Mouse (Mus musculus): ENCODE measurements at regions not wholly inside any gene's neighbourhood (a gene's known extent, or its start where the extent isn't known, plus 50 kb on each side); places are given as distances from the start of the nearest gene placed in this dataset.

- TF ChIP-seq EP300 (IDR thresholded peaks at IDR 0.05), result no peak
- no peak for TF ChIP-seq CTCF (IDR thresholded peaks at IDR 0.05)
Measured at GRCm38 (mm10) chr15:51504016-51504760, 2380.5 kb upstream of the Gm7489 start.

All from lung, postnatal 0 days (tissue).